ENCODE assay signal across 8 mouse cellular contexts in genomic region chr15:81745601-81746114, GRCm38 (mm10). TPM values are rescaled to one million over a fixed set of nuclear protein-coding genes. Genes with fewer than 3 reads are reported as not detected.
A peak's percentile ranks its signal among the peaks of the same experiment; 100 is the strongest.
DNase-seq lines count a peak whose midpoint lies in the region; ATAC-seq and TF ChIP-seq lines count a peak whose summit lies in the region.

No protein-coding gene starts in this region.

- DNase-seq in CD4-positive, CD25-positive, alpha-beta regulatory T cell, adult 2 months (ENCODE audit: low read depth, low spot score) = peak; percentile 64
- DNase-seq in adrenal gland, postnatal 36 days = peak; percentile 64 to 81
- DNase-seq in heart, postnatal 10 days = peak; percentile 67 to 79
- peak; percentile 39 to 75 for DNase-seq in kidney, postnatal 36 days
- DNase-seq in thymus, postnatal 36 days = peak; percentile 70 to 79

- peak overlapping the region; percentile 92 for H3K27ac ChIP-seq in forebrain, embryonic 12.5 days
- peak overlapping the region; percentile 90 for H3K27ac ChIP-seq in lung, embryonic 15.5 days
- H3K27ac ChIP-seq in olfactory bulb, adult 2 months (ENCODE audit: insufficient read depth, low read depth, low read length) = peak overlapping the region; percentile 79

- H3K4me3 ChIP-seq in forebrain, embryonic 12.5 days (replicated peaks) = peak overlapping the region; percentile 77
- H3K4me3 ChIP-seq in lung, embryonic 15.5 days = peak overlapping the region; percentile 82
- peak overlapping the region; percentile 73 for H3K4me3 ChIP-seq in olfactory bulb, adult 2 months (ENCODE audit: insufficient read depth, low read depth, low read length)

- no peaks in the 10 kb centered on the region for H3K9me3 ChIP-seq in forebrain, embryonic 12.5 days
- no peaks in the 10 kb centered on the region for H3K9me3 ChIP-seq in lung, embryonic 15.5 days

- no peaks in the 10 kb centered on the region for H3K27me3 ChIP-seq in forebrain, embryonic 12.5 days
- no peaks in the 10 kb centered on the region for H3K27me3 ChIP-seq in lung, embryonic 15.5 days

- TF ChIP-seq POLR2A in olfactory bulb, adult 2 months (IDR thresholded peaks at IDR 0.05; ENCODE audit: insufficient read depth, low read depth, low read length) = no peak

- peak; percentile 81 for ATAC-seq in forebrain, embryonic 12.5 days (ENCODE audit: low FRiP score)
- ATAC-seq in lung, embryonic 15.5 days (ENCODE audit: borderline replicate concordance, extremely low read depth, low FRiP score, low TSS enrichment) = peak; percentile 79

- no peaks in the 10 kb centered on the region for H3K36me3 ChIP-seq in forebrain, embryonic 12.5 days (replicated peaks)
- H3K36me3 ChIP-seq in lung, embryonic 15.5 days = no peaks in the 10 kb centered on the region

- intact Hi-C loops in heart, postnatal 10 days (cut with DNase I) = loop anchor here (2.0 kb wide), 2 partner anchors 57 to 65 kb away; partner anchors contain the start of gene Tef

- 0% methylated on average over 33 of the region's 33 CpGs for WGBS in forebrain, embryonic 12.5 days
- WGBS in lung, embryonic 15.5 days = under 1% methylated on average over 33 of the region's 33 CpGs
- WGBS in olfactory bulb, adult 2 months = under 1% methylated on average over 33 of the region's 33 CpGs

- no peak for TF ChIP-seq CTCF in olfactory bulb, adult 2 months (IDR thresholded peaks at IDR 0.05; ENCODE audit: insufficient read depth, low read depth, low read length)

- H3K4me2 ChIP-seq in forebrain, embryonic 12.5 days = peak overlapping the region; percentile 79
- peak overlapping the region; percentile 75 for H3K4me2 ChIP-seq in lung, embryonic 15.5 days

- peaks cover 22% of the 10 kb centered on the region for H3K4me1 ChIP-seq in forebrain, embryonic 12.5 days
- H3K4me1 ChIP-seq in lung, embryonic 15.5 days = peaks cover 14% of the 10 kb centered on the region
- H3K4me1 ChIP-seq in olfactory bulb, adult 2 months (ENCODE audit: control insufficient read depth, insufficient read depth, low read length) = peaks cover 6% of the 10 kb centered on the region

- peak overlapping the region; percentile 95 for H3K9ac ChIP-seq in forebrain, embryonic 12.5 days
- peak overlapping the region; percentile 72 for H3K9ac ChIP-seq in lung, embryonic 15.5 days

RNA-seq across cellular contexts. Expression of gene Rangap1, which starts 0.3 kb away (rescaled TPM):
- 10 to 100 TPM; 54.2 to 78.8 TPM for total RNA-seq in adrenal gland, postnatal 36 days (2021)
- 166 and 174 TPM in 2 replicates for polyA plus RNA-seq in forebrain, embryonic 12.5 days (2016; fragmentation: Nextera tagmentation; extraction: Ambion mirVana)
- 10 to 100 TPM; 41.5 to 43.3 TPM for total RNA-seq in heart, postnatal 10 days (2021)
- polyA plus RNA-seq in lung, embryonic 15.5 days (2015; fragmentation: Nextera tagmentation; extraction: Ambion mirVana) = 100 and 111 TPM in 2 replicates
- polyA plus RNA-seq in olfactory bulb, adult 2 months (2012; ENCODE audit: insufficient read depth, insufficient read length, low replicate concordance, missing spikeins) = not detected in 2 replicates

RNA-seq across cellular contexts. Expression of gene Zc3h7b, which starts 0.8 kb away (rescaled TPM):
- 10 to 100 TPM; 75.1 to 77.3 TPM for total RNA-seq in adrenal gland, postnatal 36 days (2021)
- 45.8 and 51.3 TPM in 2 replicates for polyA plus RNA-seq in forebrain, embryonic 12.5 days (2016; fragmentation: Nextera tagmentation; extraction: Ambion mirVana)
- total RNA-seq in heart, postnatal 10 days (2021) = 10 to 100 TPM; 83.1 to 91.3 TPM
- 30.4 and 30.7 TPM in 2 replicates for polyA plus RNA-seq in lung, embryonic 15.5 days (2015; fragmentation: Nextera tagmentation; extraction: Ambion mirVana)
- polyA plus RNA-seq in olfactory bulb, adult 2 months (2012; ENCODE audit: insufficient read depth, insufficient read length, low replicate concordance, missing spikeins) = not detected in 2 replicates

RNA-seq across cellular contexts. Expression of gene Chadl, which starts 48.6 kb away (rescaled TPM):
- total RNA-seq in adrenal gland, postnatal 36 days (2021) = 1 to 10 TPM; 2.4 to 3.3 TPM
- 5.0 TPM in 2 replicates for polyA plus RNA-seq in forebrain, embryonic 12.5 days (2016; fragmentation: Nextera tagmentation; extraction: Ambion mirVana)
- 1 to 10 TPM; 1.2 to 1.8 TPM for total RNA-seq in heart, postnatal 10 days (2021)
- 5.7 and 5.8 TPM in 2 replicates for polyA plus RNA-seq in lung, embryonic 15.5 days (2015; fragmentation: Nextera tagmentation; extraction: Ambion mirVana)
- polyA plus RNA-seq in olfactory bulb, adult 2 months (2012; ENCODE audit: insufficient read depth, insufficient read length, low replicate concordance, missing spikeins) = not detected in 2 replicates

RNA-seq across cellular contexts. Expression of gene Tef, which starts 56.6 kb away (rescaled TPM):
- total RNA-seq in adrenal gland, postnatal 36 days (2021) = 100 to 1,000 TPM in 1 of 2 experiments, 10 to 100 TPM in 1; 61.4 to 101 TPM
- 25.8 and 27.2 TPM in 2 replicates for polyA plus RNA-seq in forebrain, embryonic 12.5 days (2016; fragmentation: Nextera tagmentation; extraction: Ambion mirVana)
- 10 to 100 TPM; 51.7 to 74.0 TPM for total RNA-seq in heart, postnatal 10 days (2021)
- 27.4 and 31.4 TPM in 2 replicates for polyA plus RNA-seq in lung, embryonic 15.5 days (2015; fragmentation: Nextera tagmentation; extraction: Ambion mirVana)
- polyA plus RNA-seq in olfactory bulb, adult 2 months (2012; ENCODE audit: insufficient read depth, insufficient read length, low replicate concordance, missing spikeins) = 278 TPM in 1 of 2 replicates, not detected in the other

Comparison
In these comparisons a context has a peak if more than half of its experiments do, and no peak if none do; other contexts are left out.
1. Peak in every context shown above with its lines: DNase-seq, ATAC-seq, H3K4me3 ChIP-seq and H3K27ac ChIP-seq.
2. RNA of gene Rangap1, which starts 0.3 kb away (polyA plus RNA-seq): 166 to 174 TPM in forebrain, embryonic 12.5 days and 100 to 111 TPM in lung, embryonic 15.5 days; not detected in olfactory bulb, adult 2 months; every median in the first group is over 100 times any median in the second.